Comparison of ENCODE assay signal across 13 mouse cellular contexts in the genomic region with DNA sequence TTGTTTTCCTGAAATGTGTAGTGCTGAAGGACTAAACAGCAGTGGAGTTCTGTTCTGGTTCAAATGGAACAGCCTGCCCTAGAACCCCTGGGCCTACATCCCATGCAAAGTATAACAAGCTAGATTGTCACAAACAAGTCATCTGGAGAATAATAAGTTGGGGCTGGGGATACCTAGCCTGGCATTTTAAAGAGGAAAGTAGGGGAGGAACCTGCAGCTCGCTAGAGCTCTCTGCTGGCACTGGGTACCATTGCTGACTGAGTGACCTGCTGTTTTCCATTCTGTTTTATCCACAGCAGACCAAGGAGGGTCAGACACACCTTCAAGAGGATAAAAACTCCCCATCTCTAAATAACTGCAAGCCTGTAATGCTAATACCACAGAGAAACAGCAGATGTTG. TPM values are rescaled to one million over a fixed set of nuclear protein-coding genes. Genes with fewer than 3 reads are reported as not detected.
A peak's percentile ranks its signal among the peaks of the same experiment; 100 is the strongest.
DNase-seq lines count a peak whose midpoint lies in the region; ATAC-seq lines count a peak whose summit lies in the region.
"Had no signal": no experiment of that assay in that cellular context is flagged by ENCODE, and none has a peak within 500 bp of the region (broad histone marks: within the 10 kb centered on the region; RNA-seq: fewer than 3 reads in every experiment).

No protein-coding gene starts in this region.

- H3K4me2 ChIP-seq in kidney, embryonic 15.5 days = no peak overlapping the region
- H3K4me2 ChIP-seq: forebrain, embryonic 13.5 days; heart, embryonic 11.5 days; midbrain, embryonic 13.5 days had no signal

- peak; percentile 34 for DNase-seq in adrenal gland, postnatal 10 days
- no peak for DNase-seq in adrenal gland, adult 18-20 months (ENCODE audit: low spot score in 2 of 2)
- peak; percentile 12 to 60 for DNase-seq in kidney, postnatal 36 days
- DNase-seq in thymus, postnatal 25 days = peak; percentile 14
- no peak for DNase-seq in thymus, postnatal 0 days (ENCODE audit: low spot score)
- DNase-seq in mesoderm, embryonic 11.5 days (ENCODE audit: low read depth, low spot score) = peak; percentile 47
- DNase-seq in frontal cortex, postnatal 25 days (ENCODE audit: low spot score in 2 of 2) = no peak
- DNase-seq: adrenal gland, adult 2 months; lung, adult 18-20 months had no signal

- H3K4me3 ChIP-seq in kidney, embryonic 15.5 days (replicated peaks) = no peak overlapping the region
- H3K4me3 ChIP-seq: forebrain, embryonic 13.5 days; midbrain, embryonic 13.5 days had no signal

- WGBS in kidney, embryonic 15.5 days = 52% methylated on average over 1 of the region's 1 CpGs

- no peaks in the 10 kb centered on the region for H3K36me3 ChIP-seq in kidney, embryonic 15.5 days
- H3K36me3 ChIP-seq: midbrain, embryonic 13.5 days had no signal

- no peak overlapping the region for H3K9ac ChIP-seq in kidney, embryonic 15.5 days
- H3K9ac ChIP-seq: forebrain, embryonic 13.5 days; midbrain, embryonic 13.5 days had no signal

- no peaks in the 10 kb centered on the region for H3K27me3 ChIP-seq in kidney, embryonic 15.5 days
- H3K27me3 ChIP-seq: forebrain, embryonic 13.5 days; midbrain, embryonic 13.5 days had no signal

- H3K9me3 ChIP-seq in kidney, embryonic 15.5 days (replicated peaks) = no peaks in the 10 kb centered on the region
- H3K9me3 ChIP-seq: forebrain, embryonic 13.5 days; midbrain, embryonic 13.5 days had no signal

- peaks cover 6% of the 10 kb centered on the region for H3K4me1 ChIP-seq in kidney, embryonic 15.5 days

- no peak for ATAC-seq in kidney, embryonic 15.5 days (replicated peaks; ENCODE audit: low FRiP score)
- ATAC-seq: forebrain, embryonic 13.5 days; midbrain, embryonic 13.5 days had no signal

- no peak overlapping the region for H3K27ac ChIP-seq in kidney, embryonic 15.5 days
- H3K27ac ChIP-seq: forebrain, embryonic 13.5 days; midbrain, embryonic 13.5 days had no signal

RNA-seq across cellular contexts. Expression of a gene that starts 4.5 kb away (rescaled TPM):
- 10 to 100 TPM in 1 of 2 experiments, 1 to 10 TPM in 1; 8.2 to 11.2 TPM for total RNA-seq in adrenal gland, postnatal 10 days (2021)
- 10 to 100 TPM in 1 of 2 experiments, 1 to 10 TPM in 1; 7.2 to 10.6 TPM for total RNA-seq in adrenal gland, adult 18-20 months (2021)
- polyA plus RNA-seq in kidney, embryonic 15.5 days (2015; fragmentation: Nextera tagmentation; extraction: Ambion mirVana) = 19.0 and 19.1 TPM in 2 replicates
- polyA plus RNA-seq in thymus, postnatal 0 days (2015; fragmentation: Nextera tagmentation; extraction: Ambion mirVana) = 4.8 and 5.0 TPM in 2 replicates

RNA-seq across cellular contexts. Expression of a gene that starts 16.1 kb away (rescaled TPM):
- 10 to 100 TPM; 72.3 to 78.8 TPM for total RNA-seq in adrenal gland, postnatal 10 days (2021)
- 10 to 100 TPM; 85.5 to 99.2 TPM for total RNA-seq in adrenal gland, adult 18-20 months (2021)
- 150 and 153 TPM in 2 replicates for polyA plus RNA-seq in kidney, embryonic 15.5 days (2015; fragmentation: Nextera tagmentation; extraction: Ambion mirVana)
- 118 and 143 TPM in 2 replicates for polyA plus RNA-seq in thymus, postnatal 0 days (2015; fragmentation: Nextera tagmentation; extraction: Ambion mirVana)

RNA-seq across cellular contexts. Expression of a gene that starts 33.6 kb away (rescaled TPM):
- total RNA-seq in adrenal gland, postnatal 10 days (2021) = 10 to 100 TPM; 18.2 to 23.2 TPM
- total RNA-seq in adrenal gland, adult 18-20 months (2021) = 10 to 100 TPM; 18.7 to 25.2 TPM
- polyA plus RNA-seq in kidney, embryonic 15.5 days (2015; fragmentation: Nextera tagmentation; extraction: Ambion mirVana) = 51.8 and 52.9 TPM in 2 replicates
- 55.9 and 61.0 TPM in 2 replicates for polyA plus RNA-seq in thymus, postnatal 0 days (2015; fragmentation: Nextera tagmentation; extraction: Ambion mirVana)

RNA-seq across cellular contexts. Expression of a gene that starts 38.5 kb away (rescaled TPM):
- 1 to 10 TPM; 1.4 to 1.9 TPM for total RNA-seq in adrenal gland, postnatal 10 days (2021)
- 1 to 10 TPM; 2.3 to 3.0 TPM for total RNA-seq in adrenal gland, adult 18-20 months (2021)
- 1.1 and 1.4 TPM in 2 replicates for polyA plus RNA-seq in kidney, embryonic 15.5 days (2015; fragmentation: Nextera tagmentation; extraction: Ambion mirVana)
- 0.43 and 0.48 TPM in 2 replicates for polyA plus RNA-seq in thymus, postnatal 0 days (2015; fragmentation: Nextera tagmentation; extraction: Ambion mirVana)

RNA-seq across cellular contexts. Expression of a gene that starts 40.9 kb away (rescaled TPM):
- total RNA-seq in adrenal gland, postnatal 10 days (2021) = 10 to 100 TPM; 48.4 to 53.0 TPM
- total RNA-seq in adrenal gland, adult 18-20 months (2021) = 10 to 100 TPM; 63.0 to 77.6 TPM
- 38.2 and 41.3 TPM in 2 replicates for polyA plus RNA-seq in kidney, embryonic 15.5 days (2015; fragmentation: Nextera tagmentation; extraction: Ambion mirVana)
- 26.5 and 28.8 TPM in 2 replicates for polyA plus RNA-seq in thymus, postnatal 0 days (2015; fragmentation: Nextera tagmentation; extraction: Ambion mirVana)

Comparison
In these comparisons a context has a peak if more than half of its experiments do, and no peak if none do; other contexts are left out.
1. DNase-seq: peak in adrenal gland, postnatal 10 days (single experiment), kidney, postnatal 36 days (2 of 2), thymus, postnatal 25 days (single experiment) and mesoderm, embryonic 11.5 days (single experiment); none in adrenal gland, adult 18-20 months (0 of 2), thymus, postnatal 0 days (single experiment) and frontal cortex, postnatal 25 days (0 of 2).